Mouse (Mus musculus) kidney, postnatal 14 days (tissue): ENCODE results near the gene Gm11034.
A peak's percentile ranks its signal among the peaks of the same experiment; 100 is the strongest.

Experiments used
- DNase-seq: peaks from one replicate; pipeline ENCODE4 v3.0.0; 2022; ENCODE audit warnings: mixed read lengths

The Gm11034 gene

GRCm38 (mm10) chr8:72210710-72211109 is 2.7 kb downstream of the Gm11034 start:
- DNase-seq: no peak

GRCm38 (mm10) chr8:72210222-72210621 is 3.2 kb downstream of the Gm11034 start:
- peak; percentile 27 for DNase-seq

- DNase-seq: no peak
Measured at GRCm38 (mm10) chr8:72208582-72208981, 4.9 kb downstream of the Gm11034 start.

- DNase-seq: no peak
Measured at GRCm38 (mm10) chr8:72197997-72198396, 15.4 kb downstream of the Gm11034 start.

- DNase-seq: no peak
Measured at GRCm38 (mm10) chr8:72192065-72192464, 21.4 kb downstream of the Gm11034 start.

- no peak for DNase-seq
Measured at GRCm38 (mm10) chr8:72190215-72190539, 23.3 kb downstream of the Gm11034 start.

- no peak for DNase-seq
Measured at GRCm38 (mm10) chr8:72189417-72190214, 23.8 kb downstream of the Gm11034 start, which contains the start of gene Hsh2d. Hsh2d (plus strand) TSS chr8:72189638.

- DNase-seq: no peak
Measured at GRCm38 (mm10) chr8:72187793-72188331, 25.6 kb downstream of the Gm11034 start.

GRCm38 (mm10) chr8:72183554-72184202 is 29.8 kb downstream of the Gm11034 start:
- no peak for DNase-seq

- DNase-seq: peak; percentile 76
Measured at GRCm38 (mm10) chr8:72177346-72177925, 36.0 kb downstream of the Gm11034 start.

GRCm38 (mm10) chr8:72169681-72170249 is 43.7 kb downstream of the Gm11034 start:
- DNase-seq: peak; percentile 64

GRCm38 (mm10) chr8:72169098-72169668 is 44.3 kb downstream of the Gm11034 start:
- DNase-seq: no peak
